Mouse (Mus musculus): ENCODE measurements around the gene Rims3.
A peak's percentile ranks its signal among the peaks of the same experiment; 100 is the strongest.

The Rims3 gene

GRCm38 (mm10) chr4:120849451-120849850, 5.2 kb upstream of the Rims3 start:
- no peak for DNase-seq (ENCODE audit: low read depth, low spot score)

DNA sequence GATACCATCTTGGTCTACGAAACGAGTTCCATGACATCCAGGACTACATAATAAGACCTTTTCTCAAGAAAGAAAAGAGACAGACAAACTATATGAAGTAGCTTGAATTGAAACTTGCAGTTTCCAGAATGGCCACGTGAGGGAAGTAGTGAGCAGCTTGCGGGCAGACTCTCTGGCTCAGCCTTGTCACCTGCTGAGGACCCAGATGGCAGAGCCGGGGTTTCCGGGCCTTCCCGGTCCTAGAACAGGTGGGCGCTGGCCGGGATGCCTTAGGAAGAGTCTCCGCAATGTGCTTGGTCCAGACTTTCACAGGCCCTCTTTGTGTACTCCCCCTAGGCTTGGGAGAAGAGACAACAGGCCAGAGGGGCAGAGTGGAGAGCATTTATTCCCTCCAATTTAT, 3.7 kb upstream of the Rims3 start:
- peak; percentile 75 for DNase-seq (ENCODE audit: low read depth, low spot score)

DNA sequence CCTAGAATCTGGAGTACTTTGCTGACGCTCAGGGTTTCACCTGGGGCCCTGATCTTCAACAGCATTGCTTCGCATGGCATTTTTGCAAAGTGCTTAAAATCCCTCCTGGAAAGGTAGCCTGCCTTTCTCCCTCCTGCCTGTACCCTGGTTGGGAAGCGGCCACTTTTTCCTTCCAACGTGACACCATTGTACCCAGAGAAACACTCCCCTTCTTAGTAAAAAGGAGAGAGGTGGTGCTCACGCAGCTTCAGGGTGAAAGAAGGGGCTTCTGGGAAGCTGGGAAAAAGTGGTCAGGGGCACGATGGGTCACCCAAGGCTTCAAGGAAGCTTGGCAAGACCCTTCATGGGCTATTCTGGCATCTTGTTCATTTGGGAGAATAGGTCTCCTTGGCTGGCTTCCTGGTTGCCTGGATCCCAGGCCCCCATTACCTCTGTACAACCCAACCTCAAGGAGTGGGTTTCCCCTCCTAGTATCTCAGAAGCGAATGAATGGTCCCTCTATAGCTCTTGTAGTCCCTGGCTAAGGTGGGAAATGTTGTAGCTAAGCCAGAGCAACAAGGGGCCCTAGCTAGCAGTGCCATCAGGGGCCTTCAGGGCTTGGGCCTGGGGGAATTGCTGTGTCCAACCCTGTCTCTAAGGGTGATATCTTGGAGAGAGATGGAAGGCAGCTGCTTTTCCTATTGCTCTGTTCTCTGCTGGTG, 894 bp downstream of the Rims3 start:
- no peak for DNase-seq (ENCODE audit: low read depth, low spot score)

- no peak for DNase-seq (ENCODE audit: low read depth, low spot score)
Observed at GRCm38 (mm10) chr4:120856376-120856775, 1.8 kb downstream of the Rims3 start.

GRCm38 (mm10) chr4:120859865-120860264, 5.2 kb downstream of the Rims3 start:
- no peak for DNase-seq (ENCODE audit: low read depth, low spot score)

DNA sequence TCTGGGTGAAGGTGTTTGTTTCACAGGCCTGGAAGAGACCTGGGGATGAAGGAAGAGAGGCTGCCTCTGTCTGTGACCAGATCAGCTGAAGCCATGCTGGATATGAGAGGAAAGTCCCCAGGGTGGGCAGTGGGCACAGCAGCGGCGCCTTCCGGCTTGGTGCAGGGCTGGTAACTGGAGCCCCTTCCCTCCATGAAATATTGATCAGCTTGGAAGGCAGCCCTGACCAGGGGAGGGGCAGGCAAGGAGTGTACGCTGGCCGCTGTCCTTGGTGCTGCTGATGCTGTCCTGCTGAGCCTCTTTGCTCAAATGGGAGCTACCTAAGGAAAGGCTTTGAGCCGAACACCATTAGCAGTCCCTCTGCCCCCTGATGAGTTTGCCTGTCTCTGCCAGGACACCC, 11.6 kb downstream of the Rims3 start:
- DNase-seq (ENCODE audit: low read depth, low spot score): peak; percentile 51

DNA sequence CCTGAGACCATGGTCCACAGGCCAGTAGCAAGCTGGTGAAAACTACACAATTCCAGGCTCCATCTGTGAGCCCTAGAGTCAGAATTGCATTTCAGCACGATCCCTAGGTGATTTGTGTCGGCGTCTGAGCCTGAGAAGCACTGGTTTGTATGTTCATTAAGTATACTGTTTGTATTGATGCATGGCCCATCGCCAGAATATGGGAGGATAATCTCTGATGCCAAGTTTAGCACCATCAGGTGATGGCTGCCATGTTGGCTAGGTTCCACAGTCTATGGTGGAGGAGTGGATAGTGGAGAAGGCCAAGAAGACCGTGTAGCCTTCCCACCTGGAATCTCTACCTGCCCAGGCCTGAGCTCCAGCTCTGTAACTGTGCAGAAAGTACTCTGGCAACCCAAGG, 13.6 kb downstream of the Rims3 start:
- no peak for DNase-seq (ENCODE audit: low read depth, low spot score)

DNA sequence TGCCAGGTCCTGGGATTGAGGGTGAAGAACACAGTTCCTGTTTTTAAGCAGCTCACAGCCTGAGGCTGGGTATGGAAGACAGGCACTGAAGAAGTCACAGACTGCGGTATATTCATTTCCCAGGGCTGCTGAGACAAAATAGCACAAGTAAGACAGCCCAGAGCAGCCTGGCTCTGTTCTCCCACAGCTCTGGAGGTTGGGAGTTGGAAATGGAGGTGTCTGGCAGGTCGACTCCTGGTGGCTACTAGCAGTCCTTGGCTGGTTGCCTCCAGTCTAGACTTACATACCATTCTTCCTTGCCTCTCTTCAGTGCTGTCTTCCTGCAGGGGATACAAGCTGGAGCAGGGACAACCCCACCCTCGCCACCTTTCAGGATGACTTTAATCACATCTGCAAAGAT, 14.4 kb downstream of the Rims3 start:
- no peak for DNase-seq (ENCODE audit: low read depth, low spot score)

GRCm38 (mm10) chr4:120870262-120870748, 15.7 kb downstream of the Rims3 start:
- no peak for DNase-seq (ENCODE audit: low read depth, low spot score)

GRCm38 (mm10) chr4:120875961-120876360, 21.3 kb downstream of the Rims3 start:
- no peak for DNase-seq (ENCODE audit: low read depth, low spot score)

DNA sequence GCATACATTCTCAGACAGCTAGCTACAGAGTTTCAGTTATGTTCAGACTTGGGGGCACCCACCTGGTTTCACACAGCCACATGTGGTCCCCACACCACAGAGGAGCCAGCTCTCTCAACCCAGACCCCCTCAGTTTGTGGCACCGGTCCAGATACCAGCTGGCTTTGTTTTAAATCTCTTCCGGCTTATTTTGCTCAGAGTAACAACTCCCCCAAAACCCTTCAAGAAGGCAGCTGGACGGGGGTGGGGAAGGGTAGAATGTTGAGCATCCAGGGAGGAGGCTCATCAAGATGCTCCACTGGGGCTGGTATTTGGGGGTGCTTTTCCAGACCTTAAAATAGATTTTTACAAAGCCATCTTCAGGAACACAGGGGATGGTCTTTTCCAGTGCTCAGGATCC, 24.1 kb downstream of the Rims3 start:
- DNase-seq (ENCODE audit: low read depth, low spot score): no peak

- DNase-seq (ENCODE audit: low read depth, low spot score): peak; percentile 36
Observed at GRCm38 (mm10) chr4:120879386-120879785, 24.8 kb downstream of the Rims3 start.

DNA sequence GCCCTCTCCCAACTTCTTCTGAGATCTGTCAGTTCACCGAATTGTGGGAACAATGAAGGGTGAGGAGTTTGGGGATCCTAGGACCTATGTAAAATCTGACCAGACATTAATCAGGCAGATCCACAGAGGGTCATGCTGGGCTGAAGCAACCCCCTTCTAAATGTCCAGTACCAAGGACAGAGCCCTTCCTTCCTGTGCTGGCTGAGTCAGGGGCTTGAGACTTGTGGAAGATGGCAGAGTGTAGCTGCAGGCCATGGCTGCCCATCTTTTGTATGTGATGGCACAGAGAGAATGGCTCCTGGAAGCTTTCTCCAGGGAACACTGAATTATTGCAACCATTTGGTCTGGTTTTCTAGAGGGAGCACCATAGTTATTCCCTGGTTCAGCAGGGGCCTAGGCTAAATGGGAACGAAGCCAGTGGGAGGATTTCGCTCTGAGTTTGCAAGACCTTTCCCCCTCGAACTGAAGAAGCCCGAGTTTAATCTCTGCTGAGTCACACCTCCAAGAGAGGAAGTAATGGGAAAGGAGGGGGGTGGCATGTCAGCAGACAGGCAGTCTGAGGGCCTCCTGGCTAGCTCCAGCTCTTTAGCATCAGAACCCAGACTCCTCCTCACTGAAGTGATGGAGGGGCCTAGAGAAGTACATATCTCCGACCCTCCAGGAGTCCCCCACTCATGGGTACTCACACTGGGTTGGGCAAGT, 26.3 kb downstream of the Rims3 start:
- peak; percentile 51 for DNase-seq (ENCODE audit: low read depth, low spot score)

GRCm38 (mm10) chr4:120882002-120882625, 27.5 kb downstream of the Rims3 start:
- no peak for DNase-seq (ENCODE audit: low read depth, low spot score)

- DNase-seq (ENCODE audit: low read depth, low spot score): no peak
Observed at GRCm38 (mm10) chr4:120885208-120886120, 30.8 kb downstream of the Rims3 start.

DNA sequence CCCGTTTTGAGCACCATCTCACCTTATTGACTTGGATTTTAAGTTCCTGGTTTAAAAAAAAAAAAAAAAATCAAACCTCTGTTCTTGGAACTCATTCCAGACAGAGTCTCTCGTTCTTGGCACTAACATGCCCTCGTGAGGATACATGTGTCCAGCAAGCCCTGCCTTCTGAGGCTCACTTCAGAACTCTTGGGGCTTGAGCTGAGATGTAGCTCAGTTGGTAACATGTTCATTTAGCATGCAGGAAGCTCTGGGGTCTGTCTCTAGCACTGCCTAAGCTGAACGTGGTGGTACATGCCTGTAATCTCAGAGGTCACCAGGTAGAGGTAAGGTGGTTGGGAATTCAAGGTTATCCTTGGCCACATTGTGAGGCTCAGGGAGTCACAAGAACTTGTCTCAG, 31.5 kb downstream of the Rims3 start:
- no peak for DNase-seq (ENCODE audit: low read depth, low spot score)

GRCm38 (mm10) chr4:120886811-120887210, 32.2 kb downstream of the Rims3 start:
- DNase-seq (ENCODE audit: low read depth, low spot score): no peak

DNA sequence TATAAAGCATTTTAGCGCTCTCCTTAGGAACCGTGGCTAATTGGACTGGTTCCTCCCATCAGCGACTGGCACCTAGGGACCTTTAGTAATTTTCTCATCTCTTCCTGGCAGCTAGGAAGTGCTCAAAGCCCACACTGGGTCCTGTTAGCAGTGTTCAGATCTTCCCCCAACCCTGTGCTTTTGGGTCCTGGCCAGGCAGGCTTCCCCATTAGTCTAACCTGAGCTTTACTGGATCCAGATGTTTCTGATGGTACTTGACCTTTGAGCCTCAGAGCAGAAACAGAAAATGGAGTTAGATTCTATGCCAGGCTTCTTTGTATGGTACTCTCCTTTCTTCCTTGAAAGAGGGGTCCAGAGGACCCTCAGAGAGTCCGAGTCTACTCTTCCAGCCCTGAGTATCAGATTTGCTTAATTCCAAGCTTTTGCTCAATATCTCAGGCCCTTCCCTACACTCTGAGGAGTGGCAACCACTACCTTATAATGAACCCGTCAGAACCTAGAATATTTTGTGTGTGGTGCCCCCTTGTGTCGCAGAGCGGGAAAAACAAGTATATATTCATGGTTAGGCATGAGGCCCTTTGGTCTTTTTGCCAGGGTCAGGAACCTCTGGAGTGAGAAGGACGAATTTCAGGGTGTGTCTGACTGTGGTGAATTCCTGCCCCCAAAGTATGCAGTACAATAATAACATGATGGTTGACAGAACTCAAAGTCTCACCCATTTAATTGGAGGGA, 32.9 kb downstream of the Rims3 start:
- DNase-seq (ENCODE audit: low read depth, low spot score): peak; percentile 65

GRCm38 (mm10) chr4:120888884-120889283, 34.3 kb downstream of the Rims3 start:
- DNase-seq (ENCODE audit: low read depth, low spot score): no peak

- no peak for DNase-seq (ENCODE audit: low read depth, low spot score)
Observed at GRCm38 (mm10) chr4:120890754-120891440, 36.3 kb downstream of the Rims3 start.
